Mouse (Mus musculus) CD4-positive naive resting alpha-beta T cell, adult 76 days (primary cell): ENCODE measurements around the gene Olfr867. TPM values are rescaled to one million over a fixed set of nuclear protein-coding genes. Genes with fewer than 3 reads are reported as not detected.

ENCODE experiments used
- total RNA-seq: library from RNA; stranded (reverse); gene quantifications from one replicate; pipeline ENCODE4 v1.2.4, GENCODE M21; 2023

Olfr867 gene
- not detected for total RNA-seq

DNA sequence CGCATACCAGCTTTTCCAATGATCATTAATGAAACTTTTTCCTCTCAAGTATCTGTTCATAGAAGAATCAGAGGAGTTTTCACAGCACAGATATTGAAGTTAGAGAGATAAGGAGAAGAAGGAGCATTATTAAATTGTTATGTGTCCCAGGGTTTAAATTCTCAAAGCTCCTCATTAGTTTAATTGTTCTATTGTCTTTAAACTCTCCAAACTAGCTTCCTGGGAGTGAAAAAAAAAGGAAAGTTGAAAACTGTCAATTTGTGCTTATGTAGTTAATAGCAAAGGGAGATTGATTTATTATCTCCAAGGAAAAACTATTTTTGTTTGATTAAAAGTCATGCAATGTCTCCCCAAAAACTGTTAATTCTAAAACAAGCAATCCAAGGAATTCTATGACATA, at the start of gene Olfr867:
TSS of gene Olfr867 (minus strand) at position 101 of the 400 bp plus-strand sequence.

DNA sequence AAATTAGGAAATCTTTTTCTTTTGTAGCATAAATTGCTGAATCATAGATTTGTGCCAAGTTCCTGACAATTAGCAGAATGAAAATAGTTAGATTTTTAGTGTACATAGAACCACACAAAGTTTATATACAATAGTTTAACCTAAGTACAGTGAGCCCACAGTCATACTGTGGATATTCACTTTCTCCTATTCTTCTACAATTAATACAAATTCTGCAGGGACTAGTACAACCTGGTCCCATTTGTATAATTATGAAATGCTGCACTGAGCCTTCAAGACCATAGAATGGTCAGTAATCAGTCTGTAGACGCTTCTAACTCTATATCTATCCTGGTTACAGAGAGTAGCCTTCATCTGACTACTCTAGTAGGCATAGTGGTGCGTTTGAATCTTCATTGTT, 41.0 kb upstream of the Olfr867 start, which contains the start of gene Olfr868:
TSS of gene Olfr868 (plus strand) at position 301 of the 400 bp plus-strand sequence.

DNA sequence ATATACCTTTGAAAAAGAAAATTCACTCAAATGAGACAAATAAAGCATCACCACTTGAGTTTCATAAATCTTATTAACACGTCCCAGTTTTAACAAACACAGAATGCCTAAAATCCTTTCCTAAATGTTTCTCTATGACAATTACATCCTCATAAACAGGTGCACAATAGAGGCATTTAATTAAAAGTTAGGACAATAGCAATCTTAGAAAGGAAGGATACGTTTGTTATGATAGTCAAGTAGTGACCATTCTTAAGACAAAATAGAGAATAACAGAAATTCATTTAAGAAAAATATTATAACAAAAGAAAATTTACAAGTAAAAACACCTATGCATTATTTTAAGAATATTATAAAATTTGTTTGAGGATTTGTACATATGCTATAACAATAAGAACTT, 29.4 kb downstream of the Olfr867 start, which contains the start of gene Olfr866:
TSS of gene Olfr866 (minus strand) at position 101 of the 400 bp plus-strand sequence.

Other genes with a start within 250 kb of the Olfr867 start
- gene Olfr860, start 207.8 kb downstream of the Olfr867 start, total RNA-seq: not detected
- not detected for gene Olfr862, start 169.6 kb downstream of the Olfr867 start, total RNA-seq
- gene Olfr77, start 140.7 kb downstream of the Olfr867 start, total RNA-seq: not detected
- not detected for gene Olfr866, start 29.5 kb downstream of the Olfr867 start, total RNA-seq
- not detected for gene Olfr868, start 41.1 kb upstream of the Olfr867 start, total RNA-seq
- gene Olfr869, start 71.4 kb upstream of the Olfr867 start, total RNA-seq: not detected
- not detected for gene Olfr870, start 116.5 kb upstream of the Olfr867 start, total RNA-seq
- gene Olfr871, start 154.6 kb upstream of the Olfr867 start, total RNA-seq: not detected
- not detected for gene Olfr872, start 179.6 kb upstream of the Olfr867 start, total RNA-seq
- not detected for gene Olfr39, start 224.8 kb upstream of the Olfr867 start, total RNA-seq
- gene Olfr873, start 241.0 kb upstream of the Olfr867 start, total RNA-seq: not detected